6 mouse cellular contexts compared by ENCODE assay signal in the genomic region with DNA sequence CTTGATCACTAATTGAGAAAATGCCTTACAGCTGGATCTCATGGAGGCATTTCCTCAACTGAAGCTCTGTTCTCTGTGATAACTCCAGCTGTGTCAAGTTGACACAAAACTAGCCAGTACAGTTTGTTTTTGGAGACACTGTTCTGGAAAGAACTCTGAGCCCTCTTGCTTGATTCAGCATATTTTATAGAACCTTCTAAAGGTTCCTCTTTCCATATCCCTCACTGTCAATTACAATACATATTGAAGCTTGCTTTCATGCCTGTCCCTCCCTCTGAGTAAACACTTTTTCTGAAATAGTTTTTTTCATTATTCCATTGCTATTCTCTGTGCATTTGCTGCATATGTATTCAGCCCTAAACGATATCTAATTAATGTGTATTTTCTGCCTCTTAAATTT. TPM values are rescaled to one million over a fixed set of nuclear protein-coding genes. Genes with fewer than 3 reads are reported as not detected.
DNase-seq lines count a peak whose midpoint lies in the region; ATAC-seq and TF ChIP-seq lines count a peak whose summit lies in the region.
"Not testable (repeated sequence)": the region's sequence is repeated elsewhere in the genome, so short reads cannot be mapped to it uniquely, and the experiment has no call there.

No protein-coding gene starts in this region.

- 0 out of 2 replicates have a peak overlapping the region, but pooled peaks have one; percentile 12 for H3K27ac ChIP-seq in macrophage

- not testable (repeated sequence) for H3K9me3 ChIP-seq in G1E (replicated peaks)

- peaks cover 23% of the 10 kb centered on the region for H3K4me1 ChIP-seq in G1E (ENCODE audit: insufficient read depth, low read depth, low read length)

- 93% methylated on average over 1 of the region's 1 CpGs for whole genome bisulfite sequencing in macrophage (ENCODE audit: missing documents)

- peaks cover 42% of the 10 kb centered on the region for H3K36me3 ChIP-seq in G1E (replicated peaks)
- H3K36me3 ChIP-seq in macrophage (ENCODE audit: inconsistent target), result peaks cover 20% of the 10 kb centered on the region
- not testable (repeated sequence) for H3K36me3 ChIP-seq in splenic B cell, adult 2 months (ENCODE audit: control insufficient read depth, insufficient read depth, low read length, poor library complexity, severe bottlenecking)

- ATAC-seq in G1E (ENCODE audit: extremely low read depth, insufficient number of reproducible peaks, low FRiP score, poor library complexity, severe bottlenecking), result peak; percentile 82
- ATAC-seq in common myeloid progenitor, adult 5-6 weeks (replicated peaks; ENCODE audit: low read depth, poor library complexity, severe bottlenecking), result peak; percentile 81
- peak; percentile 76 to 78; a peak in 3 of 4 replicates for ATAC-seq in hematopoietic stem cell, adult 5-6 weeks (replicated peaks in 1 of 2; ENCODE audit: insufficient read depth in 1 of 2, low FRiP score in 2 of 2, low TSS enrichment in 1 of 2, low read depth in 1 of 2, poor library complexity in 2 of 2, severe bottlenecking in 2 of 2)
- peak; percentile 74 for ATAC-seq in megakaryocyte progenitor cell, adult 5-6 weeks (replicated peaks; ENCODE audit: poor library complexity)

- TF ChIP-seq CTCF in G1E (IDR thresholded peaks at IDR 0.05; ENCODE audit: low read depth, low read length), result not testable (repeated sequence)

- not testable (repeated sequence) for DNase-seq in G1E (ENCODE audit: low spot score)
- peak; percentile 28 for DNase-seq in splenic B cell, adult 2 months (ENCODE audit: low read depth, low spot score)

- H3K27me3 ChIP-seq in G1E (ENCODE audit: insufficient read depth, low read length); splenic B cell, adult 2 months (ENCODE audit: control insufficient read depth, insufficient read depth, low read length, poor library complexity, severe bottlenecking): not testable (repeated sequence)

- H3K79me2 ChIP-seq in macrophage (ENCODE audit: inconsistent target), result peaks cover 95% of the 10 kb centered on the region

- H3K4me3 ChIP-seq in G1E (ENCODE audit: low read depth, low read length); macrophage (ENCODE audit: inconsistent target): not testable (repeated sequence)

RNA-seq across cellular contexts. Expression of gene Xrn2, which starts 9.2 kb away (rescaled TPM):
- 189 and 238 TPM in 2 replicates for total RNA-seq in G1E (2014; fragmentation: Nextera tagmentation)
- total RNA-seq in G1E (2017), result 146 and 162 TPM in 2 replicates
- 12.3 and 16.9 TPM in 2 replicates for polyA plus RNA-seq in G1E (2012)
- 202 and 227 TPM in 2 replicates for total RNA-seq in common myeloid progenitor, adult 5-6 weeks (2017)
- 178 and 214 TPM in 2 replicates for total RNA-seq in hematopoietic stem cell, adult 5-6 weeks (2017)
- 100 to 1,000 TPM; 188 to 385 (median 249) TPM for total RNA-seq in macrophage (2018; cell fraction: chromatin; rRNA removed)
- 10 to 100 TPM; 55.2 to 89.0 (median 66.9) TPM for total RNA-seq in macrophage (2018; cell fraction: cytosol; rRNA removed)
- total RNA-seq in macrophage (2018; cell fraction: nucleus; rRNA removed), result 100 to 1,000 TPM in 25 of 26 experiments, 10 to 100 TPM in 1; 86.0 to 227 (median 120) TPM
- polyA plus RNA-seq in macrophage (2018), result 58.1 to 75.3 TPM (median 58.7 TPM) in 3 replicates
- 99.2 and 114 TPM in 2 replicates for total RNA-seq in megakaryocyte progenitor cell, adult 5-6 weeks (2015)
- 145 and 167 TPM in 2 replicates for total RNA-seq in megakaryocyte progenitor cell, adult 5-6 weeks (2017)
